Mouse (Mus musculus): ENCODE measurements around the gene Ccdc32. TPM values are rescaled to one million over a fixed set of nuclear protein-coding genes. Genes with fewer than 3 reads are reported as not detected.

Gene Ccdc32
- polyA plus RNA-seq (2015; fragmentation: Nextera tagmentation; extraction: Ambion mirVana), result 24.1 and 26.8 TPM in 2 replicates

DNA sequence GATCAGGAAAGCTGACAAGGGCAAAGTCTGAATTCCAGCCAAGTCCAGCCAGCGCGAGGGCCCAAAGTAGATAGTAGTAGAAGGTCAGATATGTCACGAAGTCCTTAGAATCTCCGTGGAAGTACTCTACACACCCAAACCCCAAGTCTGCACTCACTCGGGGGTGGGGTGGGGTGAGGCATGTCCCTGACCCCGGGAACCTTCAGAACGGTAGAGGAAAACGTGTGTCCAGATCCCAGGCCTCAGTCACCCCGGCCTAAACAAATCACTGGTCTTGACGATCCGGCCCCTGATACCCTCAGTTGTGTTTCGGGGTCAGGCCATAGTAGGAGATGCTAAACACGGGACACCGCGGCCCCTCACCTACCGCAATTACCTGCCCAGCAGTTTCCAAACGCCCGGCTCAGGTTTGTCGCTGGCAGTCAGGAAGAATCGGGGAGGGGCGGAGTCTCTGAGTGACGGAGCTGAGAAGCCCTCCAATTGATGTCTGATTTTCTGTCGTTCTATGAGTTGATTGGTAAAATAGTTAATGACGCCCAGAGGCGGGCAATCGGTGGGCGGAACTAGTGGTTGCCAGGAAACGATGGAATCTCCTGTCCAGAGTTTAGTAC, at the start of gene Ccdc32:
TSS of gene Ccdc32 (minus strand) at position 453 of the 611 bp plus-strand sequence.
- H3K4me1 ChIP-seq, result peaks cover 9% of the 10 kb centered on the region; the same call in 1 of the 2 replicates
- no peaks in the 10 kb centered on the region for H3K9me3 ChIP-seq
- H3K9ac ChIP-seq, result peak within 1 kb of the TSS; percentile 60
- peak within 1 kb of the TSS; percentile 87 for H3K4me2 ChIP-seq
- H3K27me3 ChIP-seq, result no peaks in the 10 kb centered on the region
- peak; percentile 92 for ATAC-seq (ENCODE audit: insufficient number of reproducible peaks, low FRiP score, low TSS enrichment, low read depth)
- H3K27ac ChIP-seq, result 0 out of 2 replicates have a peak within 1 kb of the TSS, but pooled peaks have one; percentile 35
- under 1% methylated on average over 28 of the region's 28 CpGs for WGBS
- H3K36me3 ChIP-seq, result peaks cover 13% of the 10 kb centered on the region; the same call in 1 of the 2 replicates
- H3K4me3 ChIP-seq, result peak within 1 kb of the TSS; percentile 70

DNA sequence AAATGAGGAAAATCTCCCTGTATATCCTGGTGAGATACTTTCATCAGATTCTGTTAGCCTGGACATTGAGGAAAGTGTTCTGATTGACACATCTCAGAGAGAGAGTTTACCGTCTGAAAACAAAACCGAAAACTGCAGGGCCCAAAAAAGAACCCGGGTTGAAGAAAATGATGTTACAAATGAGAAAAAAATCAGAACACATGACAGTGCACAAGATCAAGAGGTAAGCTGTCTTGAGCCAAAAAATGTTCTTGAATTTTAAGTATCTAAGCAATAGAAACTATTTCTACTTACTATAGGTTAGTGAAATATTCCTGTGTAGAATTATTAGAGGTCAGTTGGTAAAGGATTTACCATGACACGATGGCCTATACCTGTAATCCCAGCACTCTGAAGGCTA, 43.2 kb upstream of the Ccdc32 start:
- Histone ChIP-seq H3K27ac (no peak overlapping the region), H3K36me3 (peaks cover 29% of the 10 kb centered on the region; the same call in 1 of the 2 replicates), H3K9me3 (no peaks in the 10 kb centered on the region), H3K27me3 (no peaks in the 10 kb centered on the region), H3K4me1 (no peaks in the 10 kb centered on the region), H3K9ac (no peak overlapping the region), H3K4me2 (no peak overlapping the region), H3K4me3 (no peak overlapping the region)
- no peak for ATAC-seq (ENCODE audit: insufficient number of reproducible peaks, low FRiP score, low TSS enrichment, low read depth)
- WGBS, result 89% methylated on average over 4 of the region's 4 CpGs

GRCm38 (mm10) chr2:119060139-119060538, 30.9 kb upstream of the Ccdc32 start:
- Histone ChIP-seq H3K4me3 (no peak overlapping the region), H3K27me3 (no peaks in the 10 kb centered on the region), H3K4me2 (no peak overlapping the region), H3K27ac (no peak overlapping the region), H3K4me1 (no peaks in the 10 kb centered on the region), H3K9me3 (no peaks in the 10 kb centered on the region), H3K9ac (no peak overlapping the region), H3K36me3 (peaks cover 17% of the 10 kb centered on the region; the same call in 1 of the 2 replicates)
- 96% methylated on average over 2 of the region's 2 CpGs for WGBS
- no peak for ATAC-seq (ENCODE audit: insufficient number of reproducible peaks, low FRiP score, low TSS enrichment, low read depth)

DNA sequence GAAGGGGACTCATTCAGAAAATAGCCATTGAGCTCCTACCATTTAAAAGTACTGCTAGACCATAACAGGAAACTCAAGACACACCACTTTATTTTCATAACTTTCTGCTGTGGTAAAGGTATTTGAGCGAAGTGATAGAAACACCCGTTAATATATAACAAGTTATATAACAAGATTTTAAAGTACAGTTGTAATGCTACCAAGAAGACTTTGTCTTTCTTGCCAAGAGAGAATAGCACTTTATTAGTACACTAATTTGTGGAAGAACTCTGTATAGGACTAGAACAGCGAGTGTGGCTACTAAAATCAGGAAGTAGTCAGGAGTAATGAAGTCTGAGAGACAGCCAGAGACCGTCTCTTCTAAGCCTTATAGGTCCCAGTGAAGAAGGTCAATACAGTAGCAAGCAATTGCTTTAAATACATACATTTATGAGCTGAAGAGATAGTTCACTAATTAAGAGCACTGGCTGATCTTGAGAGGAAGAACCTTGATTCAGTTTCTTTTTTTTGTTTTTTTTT, 21.0 kb upstream of the Ccdc32 start:
- no peak overlapping the region for H3K4me2 ChIP-seq
- no peaks in the 10 kb centered on the region for H3K27me3 ChIP-seq
- no peak for ATAC-seq (ENCODE audit: insufficient number of reproducible peaks, low FRiP score, low TSS enrichment, low read depth)
- no peaks in the 10 kb centered on the region for H3K36me3 ChIP-seq
- 84% methylated on average over 4 of the region's 4 CpGs for WGBS
- no peaks in the 10 kb centered on the region for H3K4me1 ChIP-seq
- no peaks in the 10 kb centered on the region for H3K9me3 ChIP-seq
- H3K4me3 ChIP-seq, result no peak overlapping the region
- no peak overlapping the region for H3K27ac ChIP-seq
- no peak overlapping the region for H3K9ac ChIP-seq

- Histone ChIP-seq H3K4me2 (peak overlapping the region; percentile 53), H3K27ac (no peak overlapping the region), H3K27me3 (no peaks in the 10 kb centered on the region), H3K4me3 (peak overlapping the region; percentile 89), H3K9me3 (no peaks in the 10 kb centered on the region), H3K4me1 (no peaks in the 10 kb centered on the region), H3K9ac (no peak overlapping the region), H3K36me3 (no peaks in the 10 kb centered on the region)
- 19% methylated on average over 4 of the region's 4 CpGs for WGBS
- ATAC-seq (ENCODE audit: insufficient number of reproducible peaks, low FRiP score, low TSS enrichment, low read depth), result no peak
Observed at GRCm38 (mm10) chr2:119047849-119048248, 18.7 kb upstream of the Ccdc32 start.

DNA sequence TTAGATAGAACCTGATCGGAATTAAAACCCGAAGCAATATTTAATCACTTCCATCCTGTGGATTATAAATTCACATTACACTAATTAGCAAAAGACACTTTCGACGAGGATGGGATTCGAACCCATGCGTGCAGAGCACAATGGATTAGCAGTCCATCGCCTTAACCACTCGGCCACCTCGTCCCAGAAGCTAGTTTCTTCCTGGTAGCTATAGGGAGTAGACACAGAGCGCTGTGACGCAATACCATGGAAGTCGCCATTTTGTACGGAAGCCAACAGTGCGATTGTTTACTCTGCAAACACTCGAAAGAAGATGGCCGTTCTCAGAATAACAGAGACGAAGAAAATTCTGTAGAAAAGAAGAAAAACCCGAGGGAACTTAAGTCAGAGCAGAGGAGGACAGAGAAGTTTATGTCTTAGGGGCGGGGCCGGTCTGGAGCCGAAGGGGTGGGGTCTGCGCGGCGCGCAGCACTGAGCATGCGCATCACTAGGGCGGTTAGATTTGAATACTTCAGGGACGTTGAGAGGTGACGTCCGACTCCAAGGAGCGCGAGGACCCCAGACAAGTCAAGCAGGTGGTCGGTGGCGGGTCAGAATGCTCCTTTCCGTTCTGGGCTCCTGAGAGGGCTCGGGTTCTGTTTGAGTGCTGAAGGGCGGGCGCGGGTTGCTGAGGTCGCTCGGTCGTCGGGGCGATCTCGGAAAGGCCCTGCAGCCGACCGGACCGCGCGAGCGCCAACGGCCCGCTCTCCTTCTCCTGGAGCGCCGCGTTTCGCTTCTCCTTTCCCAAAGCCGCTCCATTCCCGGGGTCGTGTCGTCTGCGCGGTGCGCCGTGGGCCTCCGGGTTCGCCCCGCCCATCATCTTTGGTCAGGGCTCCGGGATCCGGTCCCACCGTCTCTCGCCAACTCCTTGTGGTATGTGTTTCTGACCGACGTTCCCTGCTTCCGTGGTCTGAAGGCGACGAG, 17.7 kb upstream of the Ccdc32 start, which contains the start of gene Knl1:
TSS of gene Knl1 (plus strand) at position 471 of the 963 bp plus-strand sequence.
- Histone ChIP-seq H3K9me3 (no peaks in the 10 kb centered on the region), H3K27ac (peak within 1 kb of the TSS; percentile 96), H3K4me3 (peak within 1 kb of the TSS; percentile 89), H3K36me3 (0 out of 2 replicates have a peak, but pooled peaks cover 4% of the 10 kb centered on the region), H3K9ac (peak within 1 kb of the TSS; percentile 65), H3K4me1 (no peaks in the 10 kb centered on the region), H3K4me2 (peak within 1 kb of the TSS; percentile 53), H3K27me3 (no peaks in the 10 kb centered on the region)
- WGBS, result under 1% methylated on average over 77 of the region's 77 CpGs
- peak; percentile 93 for ATAC-seq (ENCODE audit: insufficient number of reproducible peaks, low FRiP score, low TSS enrichment, low read depth)

DNA sequence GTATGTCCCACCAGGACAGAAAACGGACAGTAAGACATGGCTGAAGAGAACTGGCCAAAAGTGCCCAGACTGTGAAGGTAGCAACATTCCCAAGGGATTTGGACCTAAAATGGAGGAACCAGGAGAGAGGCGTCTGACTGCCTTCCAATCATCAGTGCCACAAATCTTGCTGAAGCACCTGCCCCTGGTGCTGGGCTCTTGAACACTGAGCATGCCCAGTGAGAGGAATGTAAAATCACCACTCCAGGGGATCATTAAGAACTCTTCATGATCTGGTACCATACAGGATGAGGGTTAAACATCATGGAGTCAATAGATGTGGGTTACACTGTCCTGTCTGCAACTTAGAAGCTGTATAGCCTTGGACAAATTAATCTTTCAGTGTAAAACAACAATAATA, 16.0 kb upstream of the Ccdc32 start:
- WGBS, result 65% methylated on average over 2 of the region's 2 CpGs
- Histone ChIP-seq H3K4me3 (no peak overlapping the region), H3K9me3 (no peaks in the 10 kb centered on the region), H3K27ac (no peak overlapping the region), H3K9ac (no peak overlapping the region), H3K36me3 (0 out of 2 replicates have a peak, but pooled peaks cover 9% of the 10 kb centered on the region), H3K4me2 (no peak overlapping the region), H3K27me3 (no peaks in the 10 kb centered on the region), H3K4me1 (no peaks in the 10 kb centered on the region)
- no peak for ATAC-seq (ENCODE audit: insufficient number of reproducible peaks, low FRiP score, low TSS enrichment, low read depth)

DNA sequence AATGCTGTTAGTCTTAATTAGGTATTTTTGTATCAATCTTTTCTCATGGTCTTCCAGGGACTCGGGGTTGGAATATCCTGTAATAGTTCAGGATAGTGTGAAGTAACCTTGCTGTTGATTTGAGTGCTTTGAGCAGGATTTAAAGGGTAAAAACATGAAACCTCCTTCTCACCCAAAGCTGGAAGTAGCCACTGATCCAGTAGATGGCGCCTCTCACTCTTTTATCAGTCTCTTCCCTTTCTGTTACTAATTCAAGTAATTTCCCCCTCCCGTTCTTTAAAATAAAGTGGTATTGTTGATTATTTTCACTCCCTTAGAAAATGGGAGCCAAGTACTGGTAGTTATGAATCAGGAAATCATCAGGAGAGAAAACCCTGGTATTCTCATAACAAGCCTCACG, 11.7 kb upstream of the Ccdc32 start:
- H3K4me1 ChIP-seq, result no peaks in the 10 kb centered on the region; the same call in 1 of the 2 replicates
- 49% methylated on average over 4 of the region's 4 CpGs for WGBS
- no peak for ATAC-seq (ENCODE audit: insufficient number of reproducible peaks, low FRiP score, low TSS enrichment, low read depth)
- H3K9ac ChIP-seq, result no peak overlapping the region
- H3K27me3 ChIP-seq, result no peaks in the 10 kb centered on the region
- no peak overlapping the region for H3K4me2 ChIP-seq
- no peaks in the 10 kb centered on the region for H3K9me3 ChIP-seq
- no peak overlapping the region for H3K4me3 ChIP-seq
- H3K27ac ChIP-seq, result no peak overlapping the region
- H3K36me3 ChIP-seq, result peaks cover 35% of the 10 kb centered on the region

GRCm38 (mm10) chr2:119035397-119035745, 6.2 kb upstream of the Ccdc32 start:
- H3K4me1 ChIP-seq, result peaks cover 8% of the 10 kb centered on the region
- H3K9ac ChIP-seq, result peak overlapping the region; percentile 64
- H3K4me2 ChIP-seq, result peak overlapping the region; percentile 82
- H3K36me3 ChIP-seq, result peaks cover 26% of the 10 kb centered on the region
- H3K27ac ChIP-seq, result peak overlapping the region; percentile 85
- H3K27me3 ChIP-seq, result no peaks in the 10 kb centered on the region
- no peaks in the 10 kb centered on the region for H3K9me3 ChIP-seq
- peak overlapping the region; percentile 94 for H3K4me3 ChIP-seq
- 13% methylated on average over 7 of the region's 7 CpGs for WGBS
- ATAC-seq (ENCODE audit: insufficient number of reproducible peaks, low FRiP score, low TSS enrichment, low read depth), result no peak

GRCm38 (mm10) chr2:119034656-119035396, 5.6 kb upstream of the Ccdc32 start, which contains the start of gene Rpusd2:
Gene Rpusd2 (plus strand): TSS chr2:119034790.
- peak; percentile 90 for ATAC-seq (ENCODE audit: insufficient number of reproducible peaks, low FRiP score, low TSS enrichment, low read depth)
- H3K36me3 ChIP-seq, result peaks cover 25% of the 10 kb centered on the region
- WGBS, result 0% methylated on average over 49 of the region's 49 CpGs
- peak within 1 kb of the TSS; percentile 64 for H3K9ac ChIP-seq
- peak within 1 kb of the TSS; percentile 94 for H3K4me3 ChIP-seq
- H3K4me1 ChIP-seq, result peaks cover 8% of the 10 kb centered on the region
- H3K4me2 ChIP-seq, result peak within 1 kb of the TSS; percentile 82
- no peaks in the 10 kb centered on the region for H3K9me3 ChIP-seq
- no peaks in the 10 kb centered on the region for H3K27me3 ChIP-seq
- peak within 1 kb of the TSS; percentile 85 for H3K27ac ChIP-seq

DNA sequence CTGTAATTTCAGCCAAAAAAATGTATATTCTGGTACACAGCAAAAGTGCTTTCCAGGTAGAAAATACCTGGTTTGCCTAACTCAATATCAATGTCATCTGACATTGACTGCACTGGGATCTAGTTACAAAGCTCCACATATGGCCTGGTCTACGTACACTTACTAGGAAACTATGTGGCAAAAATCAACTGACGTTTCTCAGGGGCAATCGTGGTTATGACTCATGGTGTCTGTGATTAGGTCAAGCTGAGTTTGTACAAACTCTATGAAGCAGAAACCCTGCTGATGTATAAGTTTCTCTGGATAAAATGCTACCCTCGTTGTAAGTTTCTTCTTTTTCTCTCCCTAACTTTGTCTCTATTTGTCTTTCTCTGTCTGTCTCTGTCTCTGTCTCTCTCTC, 3.0 kb upstream of the Ccdc32 start:
- Histone ChIP-seq H3K27ac (no peak overlapping the region), H3K9me3 (no peaks in the 10 kb centered on the region), H3K4me2 (no peak overlapping the region), H3K36me3 (peaks cover 6% of the 10 kb centered on the region), H3K4me3 (no peak overlapping the region), H3K4me1 (peaks cover 17% of the 10 kb centered on the region), H3K9ac (no peak overlapping the region), H3K27me3 (no peaks in the 10 kb centered on the region)
- ATAC-seq (ENCODE audit: insufficient number of reproducible peaks, low FRiP score, low TSS enrichment, low read depth), result no peak
- WGBS, result 58% methylated on average over 4 of the region's 4 CpGs
